Mouse (Mus musculus): ENCODE measurements around the gene Vmn1r219.
A peak's percentile ranks its signal among the peaks of the same experiment; 100 is the strongest.
"Not testable (repeated sequence)": the region's sequence is repeated elsewhere in the genome, so short reads cannot be mapped to it uniquely, and the experiment has no call there.

The Vmn1r219 gene

GRCm38 (mm10) chr13:23159012-23159411 is at the start of gene Vmn1r219:
TSS of gene Vmn1r219 (plus strand) at chr13:23159312.
- DNase-seq, result no peak

- not testable (repeated sequence) for DNase-seq
These were observed 41.0 kb upstream of the Vmn1r219 start, which contains the start of gene Vmn1r217 for GRCm38 (mm10) chr13:23118126-23118525. TSS of gene Vmn1r217 (minus strand) at chr13:23118226.

- DNase-seq, result no peak
These were observed 38.5 kb upstream of the Vmn1r219 start for GRCm38 (mm10) chr13:23120611-23121010.

- DNase-seq, result no peak
These were observed 26.0 kb upstream of the Vmn1r219 start, which contains the start of gene Vmn1r218 for GRCm38 (mm10) chr13:23133099-23133498. TSS of gene Vmn1r218 (plus strand) at chr13:23133155.

DNA sequence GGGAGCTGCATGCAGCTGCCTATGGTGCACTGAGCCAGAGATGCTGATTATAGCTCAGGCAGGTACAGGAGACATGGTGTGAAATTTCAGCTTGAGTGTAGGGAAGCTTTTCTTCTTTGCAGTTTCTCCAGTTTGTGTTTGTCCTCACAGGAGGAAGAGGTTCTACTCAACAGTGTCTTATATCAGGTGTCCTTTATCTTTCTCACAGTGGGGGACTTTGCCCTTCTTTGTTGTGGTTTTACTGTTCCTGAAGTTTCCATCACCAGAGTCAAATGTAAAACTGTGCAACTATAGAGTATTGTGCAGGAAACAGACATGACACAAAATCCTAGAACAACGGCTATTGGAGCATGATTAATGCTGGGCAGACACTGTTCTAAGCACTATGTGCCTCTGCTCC is 25.6 kb upstream of the Vmn1r219 start:
- DNase-seq, result no peak

GRCm38 (mm10) chr13:23138880-23139279 is 20.2 kb upstream of the Vmn1r219 start:
- no peak for DNase-seq

DNA sequence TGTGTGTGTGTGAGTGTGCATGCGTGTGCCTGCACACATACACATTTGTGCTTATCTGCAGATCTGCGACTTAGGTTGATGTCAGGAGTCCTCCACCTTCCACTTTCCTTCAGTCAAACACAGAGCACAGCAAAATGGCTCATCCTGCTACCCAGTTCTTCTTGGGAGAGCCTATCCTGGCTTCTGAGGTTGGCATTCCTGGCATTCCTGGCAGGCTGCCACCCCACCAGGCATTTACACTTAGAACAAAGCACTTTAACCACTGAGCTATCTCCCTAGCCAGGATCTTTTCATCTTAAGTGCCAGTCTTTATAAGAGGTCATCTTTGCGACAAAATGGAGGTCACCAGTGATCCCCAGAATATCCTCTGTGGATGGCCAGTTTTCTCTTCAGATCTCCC is 1.3 kb upstream of the Vmn1r219 start:
- peak; percentile 3 for DNase-seq

GRCm38 (mm10) chr13:23166471-23166870 is 7.4 kb downstream of the Vmn1r219 start:
- DNase-seq, result not testable (repeated sequence)

DNA sequence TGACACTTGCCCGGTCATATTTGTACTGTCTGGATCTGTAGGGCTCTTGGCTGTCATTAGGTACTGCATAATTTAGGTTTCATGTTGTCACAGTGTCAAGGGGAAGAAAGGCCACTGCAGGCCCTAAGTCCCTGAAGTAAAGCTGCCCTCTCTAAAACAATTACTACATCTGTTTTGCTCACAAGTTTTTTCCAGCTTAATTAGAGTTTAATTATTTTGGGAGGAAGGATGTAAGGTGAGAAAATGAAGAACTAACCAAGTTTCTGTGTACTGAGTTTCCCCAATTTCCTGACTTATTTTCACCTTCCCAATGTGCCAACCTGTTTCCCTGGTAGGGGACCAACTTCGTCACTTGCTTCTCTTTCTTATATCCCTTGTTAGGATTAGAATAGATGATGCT is 28.8 kb downstream of the Vmn1r219 start, which contains the start of gene Vmn1r220:
Vmn1r220 (minus strand) TSS at position 101 of the 400 bp plus-strand sequence.
- no peak for DNase-seq

- not testable (repeated sequence) for DNase-seq
These were observed 44.8 kb downstream of the Vmn1r219 start for GRCm38 (mm10) chr13:23203885-23204284.

DNA sequence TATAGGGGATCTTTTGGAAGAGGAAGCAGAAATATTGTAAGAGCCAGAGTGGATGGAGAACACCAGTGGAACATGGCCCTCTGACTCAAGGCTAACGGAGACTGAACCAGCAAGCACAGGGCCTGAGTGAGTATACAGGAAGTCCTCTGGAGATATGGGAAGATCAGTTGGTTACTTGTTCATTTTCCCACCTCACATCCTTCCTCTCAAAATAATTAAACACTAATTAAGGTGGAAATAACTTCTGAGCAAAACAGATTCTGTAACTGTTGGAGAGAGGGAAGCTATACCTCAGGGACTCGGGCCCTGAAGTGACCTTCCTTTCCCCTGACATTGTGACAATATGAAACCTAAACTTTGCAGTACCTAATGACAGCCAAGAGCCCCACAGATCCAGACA is 54.7 kb downstream of the Vmn1r219 start, which contains the start of gene Vmn1r221:
Vmn1r221 (plus strand) TSS at position 301 of the 400 bp plus-strand sequence.
- not testable (repeated sequence) for DNase-seq
